Mouse (Mus musculus) cerebellum, adult 11-12 months (tissue): ENCODE measurements at regions not wholly inside any gene's neighbourhood (a gene's known extent, or its start where the extent isn't known, plus 50 kb on each side); places are given as distances from the start of the nearest gene placed in this dataset.

Source experiments
- DNase-seq: peaks from one replicate; pipeline ENCODE4 v3.0.0; 2022

DNA sequence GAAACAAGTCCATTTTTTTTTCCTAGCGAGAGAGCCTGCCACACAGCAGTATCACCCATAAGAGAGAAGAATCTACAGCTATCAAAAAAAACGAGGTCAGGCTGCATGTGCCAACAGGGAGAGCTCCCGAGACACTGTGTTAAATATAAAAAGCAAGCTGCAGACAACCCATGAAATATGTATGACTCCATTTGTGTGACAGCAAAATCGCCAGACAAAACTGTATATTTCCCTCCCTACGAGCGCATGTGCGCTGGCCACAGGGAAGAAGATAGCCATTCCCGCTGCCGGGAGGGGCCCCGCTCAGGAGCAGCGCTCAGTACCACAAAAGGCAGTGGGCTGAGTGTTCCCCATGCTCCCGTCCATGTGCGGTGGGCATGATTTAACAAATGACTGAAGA is 93.3 kb upstream of the A530016L24Rik start:
- no peak for DNase-seq

DNA sequence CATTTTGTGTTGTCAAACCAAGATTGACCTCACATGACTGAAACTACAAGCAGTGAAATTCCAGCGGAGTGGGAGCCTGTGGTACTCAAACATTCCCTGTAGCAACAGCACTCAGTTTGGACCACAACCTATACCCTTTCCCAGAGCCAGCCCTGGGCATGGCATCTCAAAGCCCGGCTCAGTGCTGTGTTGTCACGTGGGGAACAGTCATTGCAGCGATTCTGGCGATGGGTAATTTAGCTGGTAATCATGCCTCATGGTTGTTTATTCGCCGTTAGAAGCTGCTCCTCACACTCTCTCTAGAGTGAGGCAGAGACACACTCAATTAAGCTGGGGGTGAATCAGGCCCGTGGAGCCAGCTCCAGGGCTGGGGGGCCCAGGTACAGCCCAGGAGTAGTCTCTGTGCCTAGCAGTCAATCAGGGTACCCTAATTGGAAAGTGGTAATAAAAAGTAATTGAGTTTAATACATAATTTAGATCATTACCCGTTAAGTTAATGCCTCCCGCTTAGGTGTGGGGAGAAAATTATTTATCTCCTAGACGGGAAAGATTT is 85.5 kb upstream of the A530016L24Rik start:
- DNase-seq, result no peak

DNA sequence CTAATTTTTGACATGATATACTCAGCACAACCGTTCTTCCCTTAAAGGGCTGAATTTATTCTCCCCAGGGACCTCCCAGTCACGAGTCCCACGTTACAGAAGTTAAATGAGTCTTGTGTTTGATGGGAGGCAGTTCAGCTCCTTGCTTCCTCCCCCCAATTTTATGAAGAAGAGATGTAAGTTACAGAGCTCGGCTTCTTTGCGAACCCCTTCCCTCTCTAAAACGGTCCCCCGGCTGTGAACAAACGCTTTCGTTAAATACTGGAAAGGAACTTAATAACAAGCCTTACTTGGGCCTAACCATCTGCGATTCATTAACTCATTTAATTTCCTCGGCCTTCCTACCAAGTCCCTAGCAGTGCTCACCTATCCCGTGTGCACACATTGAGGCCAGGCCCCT is 84.9 kb upstream of the A530016L24Rik start:
- no peak for DNase-seq

- DNase-seq, result no peak
Measured at GRCm38 (mm10) chr12:112405781-112406213, 83.5 kb upstream of the A530016L24Rik start.

DNA sequence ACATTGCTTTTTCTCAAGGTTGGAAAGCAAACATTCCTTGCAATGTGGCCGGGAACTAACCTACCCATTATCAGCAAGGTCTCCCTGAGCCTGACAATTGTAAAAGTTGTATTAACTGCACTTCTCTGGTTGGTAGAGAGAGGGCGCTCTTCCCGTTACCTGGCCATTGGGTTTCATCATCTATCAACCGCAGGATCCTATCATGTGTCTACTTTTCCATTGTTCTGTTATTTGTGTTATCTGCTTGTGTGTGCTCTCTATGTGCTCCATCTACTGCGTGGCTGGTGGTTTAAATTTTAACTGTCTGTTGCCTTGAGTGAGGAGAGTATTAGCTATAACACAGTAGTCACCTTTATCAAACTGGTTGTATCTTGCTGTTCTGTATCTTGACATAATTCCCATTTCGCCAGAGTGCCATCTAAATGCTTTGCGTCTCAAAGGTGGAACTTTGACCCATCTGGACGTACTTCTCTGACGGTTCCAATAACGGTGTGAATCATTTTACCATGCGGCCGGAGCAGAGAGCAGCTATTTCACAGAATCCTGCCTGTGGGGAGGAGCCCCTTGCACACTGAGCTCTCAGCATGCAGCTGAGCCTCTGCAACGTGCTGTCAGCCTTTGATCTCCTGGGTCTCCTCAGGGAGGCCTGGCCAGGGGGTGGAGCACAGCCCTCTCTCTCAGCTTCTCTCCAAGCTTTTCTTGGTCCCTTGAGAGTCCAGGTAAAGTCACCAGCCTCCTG is 77.5 kb upstream of the A530016L24Rik start:
- peak; percentile 7 for DNase-seq

DNA sequence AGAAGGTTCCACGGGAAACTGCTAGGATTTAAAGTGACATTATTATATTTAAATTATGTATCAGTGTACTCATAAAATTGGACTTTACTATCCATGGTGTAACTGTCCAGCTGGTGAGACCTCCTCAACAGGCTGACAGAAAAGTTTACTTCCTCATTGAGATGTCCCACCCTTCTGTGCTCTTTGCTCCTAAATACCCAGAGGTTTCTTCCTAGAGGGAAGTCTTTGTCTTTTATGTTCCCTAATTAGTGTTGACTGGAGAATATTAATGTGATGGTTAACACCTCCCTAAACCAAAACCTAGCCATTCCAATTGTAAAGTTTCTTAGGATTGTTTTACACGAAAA is 76.9 kb upstream of the A530016L24Rik start:
- DNase-seq, result no peak

DNA sequence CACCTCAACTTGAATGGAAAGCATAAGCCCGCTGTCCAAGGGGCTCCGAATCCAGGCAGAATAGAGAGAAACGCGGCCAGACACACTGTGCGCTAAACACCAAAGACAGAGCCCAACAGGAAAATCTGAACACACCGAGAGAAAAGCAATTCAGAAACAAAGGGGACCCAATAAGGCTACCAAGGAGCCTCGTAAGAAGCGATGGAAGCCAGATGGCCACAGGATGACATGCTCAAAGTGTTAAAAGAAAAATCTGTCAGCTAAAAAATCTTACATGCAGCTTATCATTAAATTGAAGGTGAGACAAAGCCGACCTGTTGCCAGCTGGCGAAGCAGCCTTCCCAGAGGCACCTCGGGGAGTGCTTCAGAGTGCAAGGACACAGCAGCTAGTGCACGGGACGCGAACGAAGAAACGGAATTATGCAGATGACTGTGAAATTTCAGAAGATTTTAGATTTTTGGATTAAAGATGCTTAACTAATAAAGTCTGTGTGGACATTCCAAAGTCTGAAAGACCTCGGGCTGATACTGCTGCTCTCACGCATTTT is 73.2 kb upstream of the A530016L24Rik start:
- no peak for DNase-seq

- no peak for DNase-seq
Measured at GRCm38 (mm10) chr12:112416537-112416936, 72.7 kb upstream of the A530016L24Rik start.

DNA sequence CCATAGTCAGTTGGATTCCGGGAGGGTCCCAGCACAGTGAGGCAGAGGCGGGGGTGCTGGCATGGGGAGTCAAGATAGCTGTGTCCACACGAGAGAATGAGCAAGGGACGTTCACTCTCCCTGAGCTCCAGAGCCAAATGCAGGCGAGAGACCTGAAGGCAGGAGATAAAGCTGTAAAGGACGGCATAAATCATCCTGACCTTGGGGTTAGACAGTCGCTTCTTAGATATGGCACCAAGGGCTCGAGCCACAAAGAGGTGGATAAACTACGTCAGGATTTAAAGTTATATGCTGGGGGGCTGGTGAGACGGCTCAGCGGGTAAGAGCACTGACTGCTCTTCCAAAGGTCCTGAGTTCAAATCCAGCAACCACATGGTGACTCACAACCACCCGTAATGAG is 70.6 kb upstream of the A530016L24Rik start:
- DNase-seq, result no peak

DNA sequence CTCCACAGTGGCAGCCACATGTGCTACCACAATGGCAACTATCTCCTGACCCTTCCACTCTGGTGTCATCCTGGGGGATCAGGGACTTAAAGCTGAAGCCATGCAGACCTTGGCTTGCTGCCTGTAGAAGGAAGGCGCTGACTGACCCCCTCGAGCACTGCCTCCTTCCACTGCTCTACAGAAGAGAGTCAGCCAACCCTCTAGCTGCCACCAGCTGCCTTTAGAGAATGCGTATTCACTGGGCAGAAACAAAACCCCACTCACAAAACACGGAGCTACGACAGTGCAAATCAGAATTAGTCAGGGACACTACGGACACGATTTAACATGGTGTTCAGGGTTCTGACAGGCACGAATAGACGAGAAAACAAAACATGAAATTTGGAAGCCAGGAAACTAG is 67.1 kb upstream of the A530016L24Rik start:
- DNase-seq, result no peak

- no peak for DNase-seq
Measured at GRCm38 (mm10) chr12:112424150-112424549, 65.1 kb upstream of the A530016L24Rik start.

GRCm38 (mm10) chr12:112426681-112427080 is 62.6 kb upstream of the A530016L24Rik start:
- no peak for DNase-seq

DNA sequence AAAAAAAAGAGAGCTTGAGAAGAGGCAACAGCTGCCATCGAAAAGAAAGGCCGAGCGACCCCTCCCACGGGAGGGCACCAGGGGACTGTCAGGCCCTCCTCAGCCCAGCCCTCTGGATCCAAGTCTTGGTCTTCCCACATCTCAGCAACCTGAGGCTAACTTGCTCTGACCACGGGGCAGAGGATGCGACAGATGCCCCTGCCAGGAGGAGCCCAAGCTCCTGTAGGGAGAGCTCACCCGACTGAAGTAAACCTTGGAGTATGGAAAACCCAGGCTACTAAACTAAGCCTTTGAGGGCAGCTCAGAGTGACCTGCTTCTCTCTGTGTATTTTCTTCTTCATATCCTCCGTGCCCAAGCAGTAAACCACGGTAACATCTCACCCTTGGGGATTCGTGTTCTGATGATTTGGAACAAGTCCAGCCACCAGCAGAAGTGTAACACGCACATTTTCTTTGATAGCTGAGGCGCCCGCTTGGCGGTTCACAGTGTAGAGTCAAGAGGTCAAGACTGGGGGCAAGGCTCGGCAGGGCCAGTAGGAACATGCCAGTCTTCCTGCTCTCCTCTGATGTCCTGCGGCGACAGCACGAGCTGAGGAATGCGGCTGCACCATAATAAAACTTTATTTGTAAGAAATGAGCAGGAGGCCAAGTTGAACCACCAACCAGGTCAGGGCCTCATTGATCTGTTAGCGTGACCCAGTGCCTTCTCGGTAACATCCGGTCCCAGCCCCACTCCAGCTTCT is 59.0 kb upstream of the A530016L24Rik start:
- DNase-seq, result no peak

- no peak for DNase-seq
Measured at GRCm38 (mm10) chr12:112433315-112433714, 55.9 kb upstream of the A530016L24Rik start.

GRCm38 (mm10) chr12:112434673-112435294 is 54.5 kb upstream of the A530016L24Rik start:
- DNase-seq, result peak; percentile 43

DNA sequence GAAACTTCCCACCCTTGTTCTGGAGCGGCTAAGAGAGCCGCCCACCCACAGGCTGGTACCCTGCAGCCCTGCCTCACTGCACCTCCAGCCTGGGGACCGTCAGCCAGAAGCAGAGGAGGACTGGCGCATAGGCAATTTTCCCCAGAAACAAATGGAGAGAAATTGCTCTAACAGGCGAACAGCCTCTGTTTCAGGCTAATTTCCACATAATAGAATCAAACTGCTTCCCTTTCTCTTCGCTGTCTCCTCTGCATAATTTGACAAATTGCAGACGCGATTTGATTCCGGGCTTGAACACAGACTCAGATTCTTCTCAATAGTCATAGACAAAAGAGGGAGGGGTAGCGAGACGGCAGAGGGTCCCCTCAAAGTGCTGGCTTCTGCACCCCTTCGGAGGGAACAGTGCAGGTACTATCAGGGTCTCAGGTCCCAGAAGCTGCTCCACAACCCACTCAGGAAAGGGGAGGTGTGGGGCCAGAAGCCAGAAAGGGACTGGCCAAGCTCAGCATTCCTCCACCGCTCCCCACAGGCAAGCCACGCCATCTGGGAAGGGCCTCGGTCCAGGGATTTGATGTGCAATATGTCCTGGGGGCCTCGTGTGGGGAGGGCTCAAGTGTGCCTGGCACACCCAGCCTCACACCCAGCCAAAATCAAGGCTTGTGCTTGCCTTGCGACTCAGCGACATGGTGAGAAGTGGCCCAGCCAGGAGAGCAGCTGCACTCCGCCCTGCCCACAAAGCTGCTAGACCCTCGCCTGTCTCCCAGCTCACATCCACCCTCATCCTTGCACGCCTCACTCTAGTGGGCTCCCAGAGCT is 53.7 kb upstream of the A530016L24Rik start:
- DNase-seq, result peak; percentile 91

DNA sequence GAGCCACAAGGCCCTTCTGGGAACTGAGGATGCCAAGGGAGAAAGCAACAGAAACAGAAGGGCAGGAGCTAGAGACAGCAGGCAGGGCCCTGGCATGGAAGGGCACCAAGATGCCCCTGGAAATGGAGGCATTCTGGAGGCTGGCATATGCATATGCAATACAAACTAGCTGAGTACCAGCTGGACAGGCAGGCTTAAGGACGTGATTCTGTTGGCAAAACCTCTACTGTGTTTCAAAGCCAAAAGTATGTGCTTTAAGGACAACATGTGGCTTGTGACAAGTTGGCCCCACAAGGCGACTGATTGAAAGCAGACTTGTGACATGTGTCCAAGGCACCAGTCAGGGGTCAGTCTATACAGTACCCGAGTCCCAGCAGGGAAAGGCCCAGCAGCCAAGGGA is 52.2 kb upstream of the A530016L24Rik start:
- DNase-seq, result peak; percentile 75

DNA sequence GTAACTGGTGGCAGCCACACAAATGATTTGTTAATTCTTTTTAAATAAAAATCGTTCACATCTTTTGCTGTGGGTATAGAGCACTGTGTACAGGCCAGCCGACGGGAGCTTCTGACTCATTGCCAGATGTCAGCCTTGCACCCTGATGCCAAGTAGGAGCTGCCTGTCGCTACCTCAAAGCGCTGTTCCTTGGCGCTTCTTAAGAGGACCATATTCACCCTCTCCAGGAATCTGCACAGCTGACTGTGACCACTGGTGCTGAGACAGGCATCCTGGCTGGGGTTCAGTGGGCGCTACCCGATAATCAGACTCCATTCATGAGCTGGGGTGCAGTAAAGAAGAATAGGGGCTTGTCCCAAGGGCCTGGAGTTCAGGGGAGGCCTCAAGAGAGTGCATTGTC is 51.0 kb upstream of the A530016L24Rik start:
- peak; percentile 27 for DNase-seq
